Mouse (Mus musculus): ENCODE measurements at regions not wholly inside any gene's neighbourhood (a gene's known extent, or its start where the extent isn't known, plus 50 kb on each side); places are given as distances from the start of the nearest gene placed in this dataset.

GRCm38 (mm10) chr14:105628673-105629072, 267.9 kb downstream of the Spry2 start:
- TF ChIP-seq CTCF (conservative IDR thresholded peaks at IDR 0.05; ENCODE audit: low read length) = no peak
- TF ChIP-seq NANOG (IDR thresholded peaks at IDR 0.05; ENCODE audit: borderline replicate concordance, low read length) = no peak
